Mouse (Mus musculus) monocyte, adult 59 days (primary cell): ENCODE measurements around the gene Mindy4b-ps. TPM values are rescaled to one million over a fixed set of nuclear protein-coding genes. Genes with fewer than 3 reads are reported as not detected.

ENCODE experiments used
- total RNA-seq, 2 experiments: library from RNA; stranded (reverse); gene quantifications; one replicate each; pipeline ENCODE4 v1.2.4; 2023

The Mindy4b-ps gene
- total RNA-seq = not detected

DNA sequence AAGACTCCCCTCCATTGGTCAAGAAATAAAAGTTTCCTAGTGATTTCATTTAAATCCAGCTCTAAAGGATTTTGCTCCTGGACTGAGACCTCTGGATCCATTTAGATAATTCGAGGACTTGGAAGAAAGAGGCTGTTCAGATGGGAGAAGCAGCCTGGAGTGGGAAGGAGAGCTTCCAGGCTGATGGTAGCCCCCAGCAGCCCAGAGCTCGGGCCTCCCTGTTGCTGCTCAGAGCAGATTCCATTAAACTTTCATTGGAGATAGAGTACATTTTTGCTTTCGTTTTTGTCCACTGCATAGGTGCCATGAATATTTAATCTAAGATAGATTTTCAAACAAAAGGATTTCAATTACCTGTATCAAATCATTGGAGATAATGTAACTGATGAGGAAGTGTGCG lies at the start of gene Mindy4b-ps:
Gene Mindy4b-ps, minus strand, starts transcription at position 101 of the 400 bp plus-strand sequence.

Other genes with a start within 250 kb of the Mindy4b-ps start
- 100 to 1,000 TPM in 1 of 2 experiments, 10 to 100 TPM in 1; 95.1 to 100 TPM for gene Selenot, start 245.7 kb downstream of the Mindy4b-ps start, total RNA-seq
- not detected for gene Erich6, start 185.1 kb downstream of the Mindy4b-ps start, total RNA-seq
- gene Siah2, start 129.9 kb downstream of the Mindy4b-ps start, total RNA-seq = 10 to 100 TPM; 55.1 to 59.1 TPM
- gene Clrn1, start 63.0 kb upstream of the Mindy4b-ps start, total RNA-seq = not detected
- gene Med12l, start 183.5 kb upstream of the Mindy4b-ps start, total RNA-seq = under 1 TPM; 0.52 to 0.76 TPM